In the genomic region with DNA sequence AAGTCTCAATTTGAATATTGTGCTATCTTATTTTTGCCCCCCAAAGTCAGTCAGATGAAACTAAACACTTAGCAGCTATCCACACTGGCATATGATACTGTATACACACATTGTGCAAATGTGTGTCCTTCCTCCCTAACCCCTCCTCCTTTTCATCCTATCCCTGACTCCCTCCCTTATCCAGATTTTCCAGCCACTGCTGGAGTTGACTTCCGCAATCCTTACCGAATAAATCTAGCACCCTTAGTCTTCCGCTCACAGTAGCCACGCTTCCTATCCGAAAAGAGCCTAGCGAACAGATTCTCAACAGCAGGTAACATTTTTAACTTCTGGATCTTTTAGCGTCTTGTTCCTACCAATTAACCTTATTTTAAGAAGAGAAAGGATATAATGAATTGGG, we compare ENCODE assay signal across 10 mouse cellular contexts. TPM values are rescaled to one million over a fixed set of nuclear protein-coding genes. Genes with fewer than 3 reads are reported as not detected.
DNase-seq lines count a peak whose midpoint lies in the region; TF ChIP-seq lines count a peak whose summit lies in the region.
"Had no signal": no experiment of that assay in that cellular context is flagged by ENCODE, and none has a peak within 500 bp of the region (broad histone marks: within the 10 kb centered on the region; RNA-seq: fewer than 3 reads in every experiment).

A gene (plus strand): TSS at position 233 of the 400 bp plus-strand sequence.

- 73% methylated on average over 7 of the region's 7 CpGs for WGBS in limb, embryonic 10.5 days

- H3K27ac ChIP-seq in embryonic fibroblast, embryonic 13.5 days (ENCODE audit: insufficient read depth, low read length), result peak within 1 kb of the TSS; percentile 88
- peak within 1 kb of the TSS; percentile 79 for H3K27ac ChIP-seq in limb, embryonic 10.5 days

- H3K9me3 ChIP-seq in limb, embryonic 10.5 days (replicated peaks), result no peaks in the 10 kb centered on the region
- H3K9me3 ChIP-seq: megakaryocyte, embryonic 14.5 days had no signal

- TF ChIP-seq CTCF in brain, embryonic 14.5 days (IDR thresholded peaks at IDR 0.05; ENCODE audit: borderline replicate concordance, extremely low read depth, insufficient read depth, insufficient read length), result no peak
- TF ChIP-seq CTCF in embryonic fibroblast, embryonic 13.5 days (IDR thresholded peaks at IDR 0.05; ENCODE audit: borderline replicate concordance, insufficient read depth, low read length), result no peak

- DNase-seq in kidney, postnatal 10 days, result peak; percentile 24
- DNase-seq in kidney, adult 9 months, result no peak
- DNase-seq in brain, embryonic 14.5 days (ENCODE audit: low read depth), result peak; percentile 2
- no peak for DNase-seq in limb, embryonic 10.5 days (ENCODE audit: low spot score)
- no peak for DNase-seq in spleen, postnatal 10 days (ENCODE audit: low spot score in 2 of 2)
- DNase-seq in ovary, postnatal 36 days (ENCODE audit: low spot score), result no peak
- DNase-seq: cerebellum, postnatal 10 days; right cerebral cortex, postnatal 14 days had no signal

- peaks cover 30% of the 10 kb centered on the region for H3K36me3 ChIP-seq in limb, embryonic 10.5 days

- no peaks in the 10 kb centered on the region for H3K27me3 ChIP-seq in limb, embryonic 10.5 days (ENCODE audit: low read depth, poor library complexity, severe bottlenecking)

- peak within 1 kb of the TSS; percentile 58 for H3K4me3 ChIP-seq in embryonic fibroblast, embryonic 13.5 days (ENCODE audit: insufficient read depth, low read length)
- H3K4me3 ChIP-seq in limb, embryonic 10.5 days, result peak within 1 kb of the TSS; percentile 33
- H3K4me3 ChIP-seq: megakaryocyte, embryonic 14.5 days had no signal

- no peak for TF ChIP-seq POLR2A in brain, embryonic 14.5 days (IDR thresholded peaks at IDR 0.05; ENCODE audit: borderline replicate concordance, extremely low read depth, insufficient read depth, insufficient read length, poor library complexity, severe bottlenecking)
- peak; percentile 61 for TF ChIP-seq POLR2A in embryonic fibroblast, embryonic 13.5 days (IDR thresholded peaks at IDR 0.05; ENCODE audit: low read depth, low read length)

- no peaks in the 10 kb centered on the region for H3K4me1 ChIP-seq in embryonic fibroblast, embryonic 13.5 days (ENCODE audit: control insufficient read depth, insufficient read depth, low read length)
- H3K4me1 ChIP-seq in limb, embryonic 10.5 days, result peaks cover 47% of the 10 kb centered on the region

RNA-seq across cellular contexts. Expression of the gene that starts here (rescaled TPM):
- 7.2 and 10.6 TPM in 2 replicates for polyA plus RNA-seq in brain, embryonic 14.5 days (2012; rRNA removed)
- polyA plus RNA-seq in embryonic fibroblast, embryonic 13.5 days (2011; ENCODE audit: insufficient read length, low read depth, missing spikeins), result 60.5 and 72.7 TPM in 2 replicates
- 3.4 and 4.2 TPM in 2 replicates for polyA plus RNA-seq in limb, embryonic 10.5 days (2016; fragmentation: Nextera tagmentation; extraction: Ambion mirVana)

Comparison
In these comparisons a context has a peak if more than half of its experiments do, and no peak if none do; other contexts are left out.
1. DNase-seq: peak in kidney, postnatal 10 days (single experiment) and brain, embryonic 14.5 days (single experiment); none in kidney, adult 9 months (single experiment), limb, embryonic 10.5 days (single experiment), spleen, postnatal 10 days (0 of 2) and ovary, postnatal 36 days (single experiment).